Mouse (Mus musculus): ENCODE measurements around the gene Gm45902. TPM values are rescaled to one million over a fixed set of nuclear protein-coding genes. Genes with fewer than 3 reads are reported as not detected.

Gene Gm45902
- polyA plus RNA-seq, 1 experiment from 2014 or later = 1.9 TPM

DNA sequence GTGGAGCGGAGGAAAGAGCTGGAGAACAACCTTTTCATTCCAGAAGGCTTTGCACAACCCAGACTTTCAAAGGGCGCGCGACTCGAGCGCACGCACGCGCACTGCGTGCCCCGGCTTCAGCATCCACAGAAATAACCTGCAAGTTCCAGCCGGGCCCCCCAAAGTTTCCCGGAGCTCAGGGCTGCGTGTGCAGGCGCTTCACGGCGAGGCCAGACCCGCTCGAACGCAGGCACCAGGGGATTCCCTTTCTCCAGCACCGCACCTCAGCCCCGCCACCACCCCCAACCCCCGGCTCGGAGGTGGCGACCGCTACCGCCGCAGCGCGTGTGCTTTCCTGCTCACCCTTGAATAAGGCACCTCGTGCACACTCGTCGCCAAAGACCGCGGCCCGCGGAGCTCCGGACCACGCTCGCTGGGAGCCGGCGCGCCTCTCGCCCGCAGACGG, 38.2 kb downstream of the Gm45902 start:
- Histone ChIP-seq H3K36me3 (ENCODE audit: inconsistent target) (no peaks in the 10 kb centered on the region), H3K79me2 (ENCODE audit: inconsistent target) (peaks cover 21% of the 10 kb centered on the region), H3K4me3 (ENCODE audit: inconsistent target) (peak overlapping the region; percentile 51), H3K27ac (peak overlapping the region; percentile 10; the same call in 1 of the 2 replicates)
- WGBS (ENCODE audit: missing documents) = under 1% methylated on average over 46 of the region's 46 CpGs

DNA sequence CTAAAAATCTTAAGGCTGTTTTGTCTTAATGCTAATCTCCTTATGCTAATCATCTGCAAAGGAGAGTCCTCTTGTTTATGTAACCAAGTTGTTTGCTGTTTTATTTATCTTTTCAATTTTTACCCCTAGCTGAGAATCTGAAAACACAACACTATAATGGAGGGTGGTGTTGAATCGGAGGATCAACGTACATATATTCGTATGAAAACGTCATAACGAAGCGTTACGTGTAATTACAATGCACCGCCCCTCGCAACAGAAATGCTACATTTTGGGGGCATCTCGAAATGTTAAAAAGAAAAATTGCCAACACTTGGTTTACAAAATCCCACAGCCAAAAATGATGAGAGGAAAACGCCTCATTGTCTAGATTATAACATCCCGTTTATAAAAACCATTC, 38.7 kb downstream of the Gm45902 start:
- H3K79me2 ChIP-seq (ENCODE audit: inconsistent target) = peaks cover 21% of the 10 kb centered on the region
- 3% methylated on average over 12 of the region's 12 CpGs for WGBS (ENCODE audit: missing documents)
- H3K27ac ChIP-seq = peak overlapping the region; percentile 10; the same call in 1 of the 2 replicates
- H3K4me3 ChIP-seq (ENCODE audit: inconsistent target) = peak overlapping the region; percentile 51
- no peaks in the 10 kb centered on the region for H3K36me3 ChIP-seq (ENCODE audit: inconsistent target)

DNA sequence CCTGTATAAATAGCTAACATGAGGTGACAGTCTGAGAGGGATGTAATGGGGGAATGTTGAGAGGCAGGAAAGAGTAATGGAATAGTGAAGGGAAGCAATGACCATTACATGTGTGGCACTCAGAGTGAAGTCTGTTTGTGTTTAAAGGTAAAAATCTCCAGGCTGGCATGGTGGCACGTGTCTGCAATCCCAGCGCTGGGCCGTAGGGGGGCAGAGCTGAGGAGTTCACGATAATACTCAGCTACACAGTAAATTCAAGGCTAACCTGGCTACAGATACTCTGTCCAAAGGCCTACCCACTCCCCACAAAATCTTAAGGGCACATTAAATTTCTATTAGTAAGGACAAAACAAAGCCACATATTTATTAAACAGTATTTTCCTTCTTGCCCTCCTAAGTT, 56.0 kb downstream of the Gm45902 start:
- no peak overlapping the region for H3K27ac ChIP-seq
- no peak overlapping the region for H3K4me3 ChIP-seq (ENCODE audit: inconsistent target)
- no peaks in the 10 kb centered on the region for H3K79me2 ChIP-seq (ENCODE audit: inconsistent target)
- peaks cover 79% of the 10 kb centered on the region for H3K36me3 ChIP-seq (ENCODE audit: inconsistent target)
- 89% methylated on average over 4 of the region's 4 CpGs for WGBS (ENCODE audit: missing documents)

Other genes with a start within 250 kb of the Gm45902 start
- gene Nmt2, start 228.6 kb downstream of the Gm45902 start, polyA plus RNA-seq (2018) = 13.5 to 16.7 TPM (median 13.8 TPM) in 3 replicates
- 6.6 to 12.1 TPM (median 10.8 TPM) in 3 replicates for gene Rpp38, start 180.1 kb downstream of the Gm45902 start, polyA plus RNA-seq (2018)
- gene Acbd7, start 176.6 kb downstream of the Gm45902 start, polyA plus RNA-seq (2018) = not detected in 3 replicates
- not detected in 3 replicates for gene Olah, start 115.6 kb downstream of the Gm45902 start, polyA plus RNA-seq (2018)
- gene Meig1, start 90.1 kb downstream of the Gm45902 start, polyA plus RNA-seq (2018) = 1.7 to 2.3 TPM in 2 of 3 replicates, not detected in the other
- gene Dclre1c, start 88.7 kb downstream of the Gm45902 start, polyA plus RNA-seq (2018) = 17.9 to 52.7 TPM (median 38.0 TPM) in 3 replicates
- 0.42 to 2.5 TPM (median 1.1 TPM) in 3 replicates for gene Suv39h2, start 37.8 kb downstream of the Gm45902 start, polyA plus RNA-seq (2018)
- gene Hspa14, start within 50 bp of the Gm45902 start, polyA plus RNA-seq (2018) = 31.7 to 48.6 TPM (median 31.8 TPM) in 3 replicates
- gene Cdnf, start 240 bp upstream of the Gm45902 start, polyA plus RNA-seq (2018) = 0.56 to 1.2 TPM (median 0.57 TPM) in 3 replicates
- gene Fam107b, start 57.7 kb upstream of the Gm45902 start, polyA plus RNA-seq (2018) = 17.1 to 33.9 TPM (median 23.6 TPM) in 3 replicates

All from macrophage (primary cell).